Mouse (Mus musculus) embryonic facial prominence, embryonic 15.5 days (tissue): ENCODE measurements around the gene Cog5. TPM values are rescaled to one million over a fixed set of nuclear protein-coding genes. Genes with fewer than 3 reads are reported as not detected.

ENCODE experiments used
- ATAC-seq: fragments of 200-750 bp; cut with Nextera tagmentation; 2 replicates; pipeline ENCODE4 v1.8.0; 2017; ENCODE audit warnings: low read depth, moderate TSS enrichment; ENCODE audit not compliant: insufficient number of reproducible peaks, low FRiP score, low TSS enrichment
- H3K27ac ChIP-seq: fragments of 300-500 bp; sonication (generic); replicated peaks from 2 replicates; pipeline ENCODE4 v1.5.1; 2015; ENCODE audit warnings: mild to moderate bottlenecking, inconsistent platforms
- H3K27me3 ChIP-seq: fragments of 300-500 bp; sonication (generic); 2 replicates; pipeline ENCODE4 v1.6.1; 2015; ENCODE audit warnings: inconsistent platforms
- H3K36me3 ChIP-seq: fragments of 300-500 bp; sonication (generic); 2 replicates; pipeline ENCODE4 v1.6.1; 2015; ENCODE audit warnings: mild to moderate bottlenecking, inconsistent platforms
- H3K4me1 ChIP-seq: fragments of 300-500 bp; sonication (generic); 2 replicates; pipeline ENCODE4 v1.6.1; 2015; ENCODE audit warnings: inconsistent platforms
- H3K4me2 ChIP-seq: fragments of 300-500 bp; sonication (generic); replicated peaks from 2 replicates; pipeline ENCODE4 v1.6.1; 2015; ENCODE audit warnings: mild to moderate bottlenecking, inconsistent platforms
- H3K4me3 ChIP-seq: fragments of 300-500 bp; sonication (generic); replicated peaks from 2 replicates; pipeline ENCODE4 v1.5.1; 2015; ENCODE audit warnings: mild to moderate bottlenecking, inconsistent platforms
- H3K9ac ChIP-seq: fragments of 300-500 bp; sonication (generic); 2 replicates; pipeline ENCODE4 v1.6.1; 2015; ENCODE audit warnings: inconsistent platforms
- H3K9me3 ChIP-seq: fragments of 300-500 bp; sonication (generic); replicated peaks from 2 replicates; pipeline ENCODE4 v1.6.1; 2016; ENCODE audit warnings: inconsistent platforms
- WGBS: fragments of 180-500 bp; shearing (Covaris S2); methylation state at CpG from one replicate; pipeline ENCODE4 v1.1.7; 2015; 5-methylcytosine and 5-hydroxymethylcytosine counted together
- polyA plus RNA-seq: library from polyadenylated mRNA; unstranded; fragments of >200 nt; fragmentation: Nextera tagmentation; extraction: Ambion mirVana; gene quantifications from 2 replicates; pipeline ENCODE4 v1.2.1, GENCODE M21; 2015

Gene Cog5
- polyA plus RNA-seq, 1 experiment from 2014 or later = 27.6 TPM

DNA sequence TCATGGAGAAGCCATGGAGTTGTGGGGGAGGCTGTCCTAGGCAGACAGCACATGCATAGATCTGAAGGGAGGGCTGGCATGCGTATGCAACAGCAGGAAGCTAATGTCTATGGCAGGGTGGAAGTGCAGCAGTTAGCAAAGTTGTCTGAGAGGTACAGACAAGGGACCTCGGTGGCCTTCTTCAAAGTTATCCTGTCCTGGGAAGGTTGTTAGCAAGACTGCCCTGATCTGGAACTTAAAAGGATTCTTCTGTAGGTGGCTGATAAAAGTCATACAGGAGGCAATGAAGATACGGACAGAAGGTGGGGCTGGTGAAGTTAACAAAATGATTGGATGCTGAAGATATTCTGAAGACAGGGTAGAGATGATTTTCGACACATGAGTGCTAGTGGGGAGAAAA is 311.7 kb downstream of the Cog5 start:
- Histone ChIP-seq H3K4me2 (no peak overlapping the region), H3K4me3 (no peak overlapping the region), H3K27ac (no peak overlapping the region), H3K9ac (no peak overlapping the region), H3K4me1 (0 out of 2 replicates have a peak, but pooled peaks cover 4% of the 10 kb centered on the region), H3K36me3 (no peaks in the 10 kb centered on the region), H3K9me3 (no peaks in the 10 kb centered on the region), H3K27me3 (no peaks in the 10 kb centered on the region)
- ATAC-seq = no peak
- 83% methylated on average over 4 of the region's 4 CpGs for WGBS

DNA sequence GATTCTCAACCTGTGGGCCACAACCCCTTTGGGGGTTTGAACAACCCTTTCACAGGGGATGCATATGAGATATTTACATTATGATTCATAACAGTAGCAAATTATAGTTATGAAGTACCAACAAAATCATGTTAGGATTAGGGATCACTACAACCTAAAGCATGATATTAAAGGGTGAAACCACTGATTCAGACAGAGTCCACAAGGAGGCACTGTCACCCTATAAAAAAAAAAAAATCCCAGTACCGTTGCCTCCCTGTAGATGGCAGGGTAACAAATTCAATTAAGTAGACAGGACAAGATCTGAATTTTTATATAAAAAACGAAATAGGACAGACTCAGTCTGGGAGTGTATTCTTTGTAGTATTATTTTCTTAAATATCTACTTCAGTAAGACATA is 312.9 kb downstream of the Cog5 start:
- H3K9me3 ChIP-seq = no peaks in the 10 kb centered on the region
- WGBS = 2% methylated on average over 2 of the region's 2 CpGs
- H3K4me3 ChIP-seq = no peak overlapping the region
- no peaks in the 10 kb centered on the region for H3K36me3 ChIP-seq
- no peaks in the 10 kb centered on the region for H3K27me3 ChIP-seq
- H3K9ac ChIP-seq = no peak overlapping the region
- 0 out of 2 replicates have a peak, but pooled peaks cover 4% of the 10 kb centered on the region for H3K4me1 ChIP-seq
- H3K4me2 ChIP-seq = no peak overlapping the region
- no peak overlapping the region for H3K27ac ChIP-seq
- 0 out of 2 replicates have a peak, but pooled peaks have one; percentile 29 for ATAC-seq

DNA sequence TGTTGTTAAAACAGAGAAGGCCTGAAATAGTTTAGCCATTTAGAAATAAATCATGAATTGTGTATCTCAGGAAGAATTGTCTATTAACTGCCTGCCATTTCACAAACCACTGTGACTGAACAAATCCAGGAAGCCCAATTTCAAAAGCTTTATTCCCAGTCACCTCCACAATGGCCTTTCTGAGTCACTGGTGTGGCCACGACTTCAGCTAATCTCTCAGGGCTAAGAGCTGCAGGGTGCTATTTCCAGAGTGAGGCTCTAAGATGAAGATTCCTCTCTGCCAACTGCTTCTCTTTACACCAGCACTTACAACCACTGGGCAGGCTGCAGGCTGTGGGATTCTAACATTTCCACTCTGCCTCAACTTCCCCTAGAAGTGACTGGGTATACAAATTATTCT is 314.4 kb downstream of the Cog5 start:
- WGBS = 25% methylated on average over 1 of the region's 1 CpGs
- Histone ChIP-seq H3K36me3 (no peaks in the 10 kb centered on the region), H3K4me2 (no peak overlapping the region), H3K9ac (no peak overlapping the region), H3K27ac (no peak overlapping the region), H3K4me1 (0 out of 2 replicates have a peak, but pooled peaks cover 4% of the 10 kb centered on the region), H3K4me3 (no peak overlapping the region), H3K9me3 (no peaks in the 10 kb centered on the region), H3K27me3 (no peaks in the 10 kb centered on the region)
- ATAC-seq = no peak

DNA sequence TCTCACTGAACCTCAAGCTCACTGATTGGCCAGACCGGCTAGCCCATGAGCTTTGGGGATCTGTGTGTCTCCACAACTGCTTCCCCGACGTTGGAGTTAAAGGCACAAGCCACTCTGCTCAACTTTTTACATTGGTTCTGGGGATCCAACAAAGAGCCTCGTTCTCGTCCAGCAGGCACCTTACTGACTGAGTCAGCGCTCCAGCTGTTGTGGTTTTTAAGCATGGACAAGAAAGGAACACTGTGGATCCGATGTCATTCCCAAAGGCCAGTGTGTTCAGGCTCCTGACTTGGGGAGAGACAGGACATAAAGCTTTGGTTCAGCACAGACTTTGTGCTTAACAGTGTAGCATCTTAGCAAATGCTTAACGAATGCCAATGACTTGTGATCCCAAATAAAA is 316.9 kb downstream of the Cog5 start:
- no peaks in the 10 kb centered on the region for H3K36me3 ChIP-seq
- H3K9ac ChIP-seq = no peak overlapping the region
- H3K4me3 ChIP-seq = no peak overlapping the region
- H3K4me1 ChIP-seq = 0 out of 2 replicates have a peak, but pooled peaks cover 4% of the 10 kb centered on the region
- H3K27ac ChIP-seq = no peak overlapping the region
- ATAC-seq = no peak
- no peaks in the 10 kb centered on the region for H3K27me3 ChIP-seq
- 80% methylated on average over 8 of the region's 8 CpGs for WGBS
- no peaks in the 10 kb centered on the region for H3K9me3 ChIP-seq
- no peak overlapping the region for H3K4me2 ChIP-seq

DNA sequence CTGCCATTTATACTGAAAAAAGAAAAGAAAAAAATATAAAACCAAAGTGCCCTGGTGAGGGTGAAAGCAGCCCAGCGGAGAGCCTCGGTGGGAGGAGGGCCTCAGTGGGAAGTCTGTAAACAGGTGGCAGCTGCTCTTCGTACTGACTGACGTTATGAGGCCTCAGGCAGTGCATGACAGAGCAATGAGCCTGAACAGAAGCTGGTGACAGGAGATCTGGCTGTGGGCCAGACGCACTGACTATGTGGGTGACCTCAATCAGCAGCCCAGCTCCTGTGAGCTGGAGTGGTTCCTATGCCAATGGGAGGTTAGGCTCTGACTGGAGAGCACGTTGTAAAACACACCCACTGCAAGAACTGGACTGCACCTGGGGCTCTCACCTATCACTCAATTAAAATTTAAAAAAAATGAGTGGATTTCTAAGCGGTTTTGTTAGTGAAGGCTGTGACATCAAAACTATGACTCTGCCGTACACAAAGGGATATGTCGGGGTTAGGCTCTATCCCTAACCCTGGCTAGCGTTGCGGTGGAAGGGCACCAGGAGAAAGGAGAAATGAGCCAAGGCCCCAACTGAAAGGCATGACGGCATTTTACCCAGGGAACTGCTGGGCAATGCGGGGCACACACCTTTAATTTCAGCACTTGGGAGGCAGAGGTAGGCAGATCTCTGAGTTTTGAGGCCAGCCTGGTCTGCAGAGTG is 319.0 kb downstream of the Cog5 start:
- Histone ChIP-seq H3K9me3 (no peaks in the 10 kb centered on the region), H3K4me3 (no peak overlapping the region), H3K36me3 (no peaks in the 10 kb centered on the region), H3K4me2 (no peak overlapping the region), H3K9ac (no peak overlapping the region), H3K27me3 (no peaks in the 10 kb centered on the region), H3K4me1 (0 out of 2 replicates have a peak, but pooled peaks cover 8% of the 10 kb centered on the region), H3K27ac (0 out of 2 replicates have a peak overlapping the region, but pooled peaks have one; percentile 17)
- peak; percentile 83 for ATAC-seq
- WGBS = 49% methylated on average over 13 of the region's 13 CpGs

DNA sequence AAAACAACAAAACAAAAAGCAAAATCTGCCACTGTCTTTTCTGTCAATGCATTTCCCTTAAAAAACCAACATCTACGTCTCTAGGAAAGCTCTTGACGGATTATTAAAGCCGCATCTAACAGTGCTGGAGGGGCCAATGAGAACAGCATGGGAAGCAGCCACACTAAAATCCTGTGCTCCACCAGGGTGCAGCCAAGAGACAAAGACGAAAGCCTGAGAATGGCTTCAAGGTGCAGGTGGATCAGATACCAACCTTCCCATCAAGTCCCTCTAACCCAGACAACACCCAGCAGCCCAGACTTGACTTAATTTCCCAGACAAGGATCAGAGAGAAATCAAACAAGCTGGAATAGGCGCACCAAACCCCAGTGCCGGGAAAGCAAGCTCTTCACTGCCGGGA is 321.9 kb downstream of the Cog5 start:
- Histone ChIP-seq H3K4me3 (no peak overlapping the region), H3K9ac (no peak overlapping the region), H3K27me3 (no peaks in the 10 kb centered on the region), H3K4me1 (0 out of 2 replicates have a peak, but pooled peaks cover 8% of the 10 kb centered on the region), H3K4me2 (no peak overlapping the region), H3K36me3 (no peaks in the 10 kb centered on the region), H3K27ac (no peak overlapping the region), H3K9me3 (no peaks in the 10 kb centered on the region)
- 39% methylated on average over 7 of the region's 7 CpGs for WGBS
- ATAC-seq = no peak

DNA sequence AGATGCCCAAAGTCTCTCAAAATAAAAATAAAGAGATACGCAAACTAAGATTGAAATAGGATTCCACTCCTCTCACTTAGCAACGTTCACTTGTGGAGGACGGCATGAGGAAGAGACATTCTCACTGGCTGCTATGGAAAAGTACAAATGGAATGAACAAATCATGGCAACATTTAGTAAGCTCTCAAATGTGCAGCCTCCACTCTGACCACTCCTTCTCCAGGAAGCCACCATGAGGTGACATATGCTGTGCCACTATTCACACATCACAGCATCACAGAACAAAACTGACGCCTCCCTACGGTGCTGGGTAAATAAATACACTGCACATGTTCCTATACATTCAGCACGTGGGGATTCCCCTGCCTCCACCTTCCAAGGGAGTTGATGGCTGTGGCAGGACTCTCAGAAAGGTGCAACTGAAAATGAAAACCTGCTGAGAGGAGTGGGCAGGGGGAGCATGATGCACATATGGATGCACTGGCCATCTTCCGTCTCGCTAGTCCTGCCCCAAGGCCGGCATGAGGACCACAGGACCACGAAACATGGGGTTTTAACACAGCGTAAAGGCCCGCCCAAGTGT is 323.0 kb downstream of the Cog5 start:
- Histone ChIP-seq H3K9me3 (no peaks in the 10 kb centered on the region), H3K27me3 (no peaks in the 10 kb centered on the region), H3K4me1 (0 out of 2 replicates have a peak, but pooled peaks cover 8% of the 10 kb centered on the region), H3K9ac (no peak overlapping the region), H3K36me3 (no peaks in the 10 kb centered on the region), H3K27ac (no peak overlapping the region), H3K4me2 (no peak overlapping the region), H3K4me3 (no peak overlapping the region)
- 62% methylated on average over 12 of the region's 12 CpGs for whole genome bisulfite sequencing
- ATAC-seq = no peak

DNA sequence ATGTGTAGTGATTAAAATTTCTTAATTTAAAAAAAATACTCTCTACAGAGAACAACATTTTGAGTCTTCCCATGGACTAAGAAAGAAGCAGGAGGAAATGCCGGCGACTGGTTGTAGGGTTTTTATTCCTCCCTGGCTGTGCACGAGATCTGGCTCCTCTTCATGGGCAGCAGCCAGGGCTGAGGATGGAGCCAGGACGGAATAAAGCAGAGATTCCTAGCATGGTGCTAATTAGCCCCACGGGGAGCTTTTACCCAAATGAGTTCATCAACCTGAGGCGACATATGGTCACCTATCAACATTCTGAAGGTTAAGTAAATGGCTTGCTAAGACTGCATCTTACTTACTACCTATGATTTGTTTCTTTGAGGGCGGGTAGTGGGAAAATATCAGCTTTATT is 328.6 kb downstream of the Cog5 start:
- ATAC-seq = no peak
- no peak overlapping the region for H3K4me3 ChIP-seq
- H3K9me3 ChIP-seq = no peaks in the 10 kb centered on the region
- no peaks in the 10 kb centered on the region for H3K36me3 ChIP-seq
- no peak overlapping the region for H3K27ac ChIP-seq
- H3K9ac ChIP-seq = no peak overlapping the region
- peaks cover 7% of the 10 kb centered on the region; the same call in 1 of the 2 replicates for H3K4me1 ChIP-seq
- H3K4me2 ChIP-seq = no peak overlapping the region
- 63% methylated on average over 7 of the region's 7 CpGs for WGBS
- H3K27me3 ChIP-seq = no peaks in the 10 kb centered on the region

DNA sequence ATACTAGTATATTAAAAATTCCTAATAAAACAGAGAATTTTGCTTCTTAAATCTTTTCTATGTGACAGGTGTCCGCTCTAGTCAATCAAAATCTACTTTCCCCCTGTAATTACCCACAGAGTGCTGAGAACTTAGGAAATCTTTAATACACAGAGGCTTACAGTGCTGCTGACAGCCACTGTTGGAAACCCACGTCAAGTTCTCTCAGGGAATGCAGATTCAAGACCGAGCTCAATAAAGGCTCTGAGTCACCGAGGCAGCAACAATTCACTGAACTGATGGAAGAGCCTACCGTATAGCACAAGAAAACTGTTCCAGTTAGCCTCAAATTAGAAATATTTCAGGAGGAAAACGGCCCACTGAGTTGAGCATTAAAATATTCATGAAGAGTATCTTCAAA is 329.1 kb downstream of the Cog5 start:
- no peak overlapping the region for H3K4me3 ChIP-seq
- no peak overlapping the region for H3K9ac ChIP-seq
- H3K9me3 ChIP-seq = no peaks in the 10 kb centered on the region
- H3K36me3 ChIP-seq = no peaks in the 10 kb centered on the region
- H3K27ac ChIP-seq = no peak overlapping the region
- no peak for ATAC-seq
- H3K4me2 ChIP-seq = no peak overlapping the region
- H3K27me3 ChIP-seq = no peaks in the 10 kb centered on the region
- 57% methylated on average over 6 of the region's 6 CpGs for WGBS
- peaks cover 7% of the 10 kb centered on the region; the same call in 1 of the 2 replicates for H3K4me1 ChIP-seq

DNA sequence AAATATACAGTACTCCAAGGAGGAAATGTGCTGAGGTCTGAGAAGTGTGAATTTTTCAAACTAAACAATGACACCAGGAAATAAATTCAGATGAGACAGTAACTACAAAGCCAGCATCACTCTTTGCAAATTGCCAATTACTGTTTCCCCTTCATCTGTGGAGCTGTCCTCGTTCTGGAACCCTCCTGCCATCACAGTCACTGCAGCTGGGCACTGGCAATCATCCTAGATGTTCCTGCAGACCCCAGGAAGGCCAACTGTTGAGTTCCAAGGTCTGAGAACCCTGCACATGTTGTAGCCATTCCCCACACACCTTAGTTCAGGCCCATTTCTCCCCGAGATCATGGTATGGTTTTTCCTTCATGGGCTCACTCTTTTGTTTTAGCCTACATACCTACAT is 329.5 kb downstream of the Cog5 start:
- Histone ChIP-seq H3K27ac (no peak overlapping the region), H3K4me2 (no peak overlapping the region), H3K9me3 (no peaks in the 10 kb centered on the region), H3K4me3 (no peak overlapping the region), H3K4me1 (peaks cover 7% of the 10 kb centered on the region; the same call in 1 of the 2 replicates), H3K9ac (no peak overlapping the region), H3K36me3 (no peaks in the 10 kb centered on the region), H3K27me3 (no peaks in the 10 kb centered on the region)
- no peak for ATAC-seq
- WGBS = 41% methylated on average over 2 of the region's 2 CpGs

DNA sequence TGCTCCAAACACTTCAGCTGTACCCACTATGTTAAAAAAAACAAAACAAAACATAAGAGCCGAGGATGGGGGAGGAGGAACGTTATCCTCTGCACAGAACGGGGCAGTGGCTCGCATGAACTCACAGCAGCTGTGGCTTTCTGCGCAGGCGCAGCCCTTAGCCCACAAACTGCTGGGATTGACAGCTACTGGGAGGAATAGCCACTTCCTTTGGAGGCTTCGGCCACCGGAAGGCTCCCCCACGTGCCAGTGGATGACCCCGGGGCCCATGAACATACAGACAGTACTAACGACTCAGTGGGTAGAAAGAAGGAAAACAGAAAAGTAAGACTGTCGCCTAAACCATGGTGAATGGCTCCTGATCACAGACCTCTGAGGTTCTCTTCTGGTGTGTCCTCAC is 330.0 kb downstream of the Cog5 start:
- no peak for ATAC-seq
- Histone ChIP-seq H3K36me3 (no peaks in the 10 kb centered on the region), H3K9me3 (no peaks in the 10 kb centered on the region), H3K27me3 (no peaks in the 10 kb centered on the region), H3K9ac (no peak overlapping the region), H3K4me3 (no peak overlapping the region), H3K4me1 (peaks cover 7% of the 10 kb centered on the region; the same call in 1 of the 2 replicates), H3K4me2 (no peak overlapping the region), H3K27ac (no peak overlapping the region)
- WGBS = 48% methylated on average over 12 of the region's 12 CpGs
